Mouse (Mus musculus): ENCODE measurements around the gene Napsa. TPM values are rescaled to one million over a fixed set of nuclear protein-coding genes. Genes with fewer than 3 reads are reported as not detected.

The Napsa gene
- polyA plus RNA-seq, 1 experiment, result 0.26 TPM

DNA sequence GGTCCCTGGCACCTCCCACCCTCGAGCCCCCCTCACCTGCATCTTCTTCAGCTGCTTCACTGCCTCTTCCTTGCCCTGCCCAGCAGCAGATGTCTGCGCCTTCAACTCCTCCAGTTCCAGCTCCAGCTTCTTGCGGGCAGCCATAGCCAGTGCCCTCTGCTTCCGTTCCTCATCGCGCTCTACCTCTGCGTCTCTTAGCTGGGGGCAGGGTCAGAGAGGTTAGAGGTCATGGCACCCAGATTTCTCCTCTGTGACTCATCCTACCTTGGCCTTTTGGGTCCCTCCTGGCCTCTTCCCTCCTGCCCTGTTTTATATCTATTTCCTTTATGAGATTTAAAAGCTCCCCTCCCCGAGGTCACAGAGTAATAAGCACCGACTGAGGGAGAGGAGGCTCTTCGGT, 43.1 kb downstream of the Napsa start:
- WGBS, result 18% methylated on average over 10 of the region's 10 CpGs
- peak overlapping the region; percentile 11 for H3K4me3 ChIP-seq (replicated peaks; ENCODE audit: insufficient read depth, low read depth, low read length)
- DNase-seq, result peak in 1 of 2 experiments; percentile 42
- H3K27ac ChIP-seq (ENCODE audit: insufficient read depth, low read length), result peak overlapping the region; percentile 85; the same call in 1 of the 2 replicates
- H3K27me3 ChIP-seq (ENCODE audit: control insufficient read depth, insufficient read depth, low read length), result no peaks in the 10 kb centered on the region
- no peak for TF ChIP-seq CTCF (IDR thresholded peaks at IDR 0.05; ENCODE audit: borderline replicate concordance, insufficient read depth, low read depth, low read length)
- TF ChIP-seq POLR2A (IDR thresholded peaks at IDR 0.05; ENCODE audit: borderline replicate concordance, insufficient read depth, low read length), result no peak
- peaks cover 16% of the 10 kb centered on the region for H3K4me1 ChIP-seq (ENCODE audit: control insufficient read depth, insufficient read depth, low read length)

DNA sequence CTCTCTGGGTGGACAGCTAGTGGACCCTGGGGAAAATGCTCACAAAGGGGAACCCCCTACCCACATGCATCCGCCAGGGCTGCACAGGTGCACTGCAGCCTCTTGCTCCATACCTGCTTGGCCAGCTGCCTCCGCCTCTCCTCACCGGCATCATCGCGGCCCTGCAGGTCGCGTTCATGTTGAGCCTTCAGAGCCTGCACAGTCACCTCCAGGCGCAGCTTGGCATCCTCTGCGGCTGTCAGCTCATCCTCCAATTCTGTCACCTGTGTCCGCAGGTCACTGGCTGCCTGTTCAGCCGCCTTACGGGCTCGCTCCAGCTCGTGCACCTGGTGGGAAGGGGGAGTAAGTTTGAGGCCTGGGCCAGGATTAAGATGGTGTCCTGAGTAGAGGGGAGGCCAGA, 43.8 kb downstream of the Napsa start:
- Histone ChIP-seq H3K27me3 (ENCODE audit: control insufficient read depth, insufficient read depth, low read length) (no peaks in the 10 kb centered on the region), H3K4me3 (replicated peaks; ENCODE audit: insufficient read depth, low read depth, low read length) (peak overlapping the region; percentile 6), H3K4me1 (ENCODE audit: control insufficient read depth, insufficient read depth, low read length) (peaks cover 16% of the 10 kb centered on the region), H3K27ac (ENCODE audit: insufficient read depth, low read length) (peak overlapping the region; percentile 85)
- peak; percentile 77 to 80 for DNase-seq
- 30% methylated on average over 14 of the region's 14 CpGs for WGBS
- TF ChIP-seq POLR2A (IDR thresholded peaks at IDR 0.05; ENCODE audit: borderline replicate concordance, insufficient read depth, low read length) (0 out of 2 replicates have a peak, but pooled peaks have one; percentile 14), CTCF (IDR thresholded peaks at IDR 0.05; ENCODE audit: borderline replicate concordance, insufficient read depth, low read depth, low read length) (no peak)

- DNase-seq, result peak in 1 of 2 experiments; percentile 41
- H3K27me3 ChIP-seq (ENCODE audit: control insufficient read depth, insufficient read depth, low read length), result no peaks in the 10 kb centered on the region
- peaks cover 20% of the 10 kb centered on the region for H3K4me1 ChIP-seq (ENCODE audit: control insufficient read depth, insufficient read depth, low read length)
- no peak overlapping the region for H3K4me3 ChIP-seq (replicated peaks; ENCODE audit: insufficient read depth, low read depth, low read length)
- WGBS, result 71% methylated on average over 3 of the region's 3 CpGs
- TF ChIP-seq POLR2A (IDR thresholded peaks at IDR 0.05; ENCODE audit: borderline replicate concordance, insufficient read depth, low read length) (no peak), CTCF (IDR thresholded peaks at IDR 0.05; ENCODE audit: borderline replicate concordance, insufficient read depth, low read depth, low read length) (peak; percentile 49; the same call in 1 of the 2 replicates)
- H3K27ac ChIP-seq (ENCODE audit: insufficient read depth, low read length), result no peak overlapping the region
These were observed 44.9 kb downstream of the Napsa start for GRCm38 (mm10) chr7:44617059-44617458.

GRCm38 (mm10) chr7:44623714-44624542, 51.7 kb downstream of the Napsa start:
- DNase-seq, result peak; percentile 76 to 79
- TF ChIP-seq CTCF (IDR thresholded peaks at IDR 0.05; ENCODE audit: borderline replicate concordance, insufficient read depth, low read depth, low read length) (no peak), POLR2A (IDR thresholded peaks at IDR 0.05; ENCODE audit: borderline replicate concordance, insufficient read depth, low read length) (no peak)
- H3K27ac ChIP-seq (ENCODE audit: insufficient read depth, low read length), result peak overlapping the region; percentile 73
- H3K4me3 ChIP-seq (replicated peaks; ENCODE audit: insufficient read depth, low read depth, low read length), result peak overlapping the region; percentile 83
- 10% methylated on average over 18 of the region's 18 CpGs for WGBS
- H3K27me3 ChIP-seq (ENCODE audit: control insufficient read depth, insufficient read depth, low read length), result no peaks in the 10 kb centered on the region
- peaks cover 34% of the 10 kb centered on the region for H3K4me1 ChIP-seq (ENCODE audit: control insufficient read depth, insufficient read depth, low read length)

DNA sequence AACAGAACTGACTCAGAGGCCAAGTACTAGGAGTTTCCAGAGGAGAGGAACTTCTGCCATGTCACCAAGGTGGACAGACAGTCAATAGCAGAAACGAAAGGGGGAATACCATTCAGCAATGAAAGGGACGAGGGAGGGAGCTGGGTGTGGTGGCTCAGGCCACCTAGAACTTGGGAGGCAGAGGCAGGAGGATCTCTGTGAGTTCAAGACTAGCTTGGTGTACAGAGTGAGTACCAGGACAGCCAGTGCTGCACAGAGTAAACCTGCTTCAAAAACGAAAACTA, 52.3 kb downstream of the Napsa start:
- TF ChIP-seq POLR2A (IDR thresholded peaks at IDR 0.05; ENCODE audit: borderline replicate concordance, insufficient read depth, low read length), result no peak
- no peak for TF ChIP-seq CTCF (IDR thresholded peaks at IDR 0.05; ENCODE audit: borderline replicate concordance, insufficient read depth, low read depth, low read length)
- 14% methylated on average over 3 of the region's 3 CpGs for WGBS
- peak overlapping the region; percentile 73 for H3K27ac ChIP-seq (ENCODE audit: insufficient read depth, low read length)
- H3K4me1 ChIP-seq (ENCODE audit: control insufficient read depth, insufficient read depth, low read length), result peaks cover 34% of the 10 kb centered on the region
- peak overlapping the region; percentile 83 for H3K4me3 ChIP-seq (replicated peaks; ENCODE audit: insufficient read depth, low read depth, low read length)
- no peaks in the 10 kb centered on the region for H3K27me3 ChIP-seq (ENCODE audit: control insufficient read depth, insufficient read depth, low read length)
- no peak for DNase-seq

GRCm38 (mm10) chr7:44624828-44625227, 52.6 kb downstream of the Napsa start:
- Histone ChIP-seq H3K27ac (ENCODE audit: insufficient read depth, low read length) (peak overlapping the region; percentile 98), H3K27me3 (ENCODE audit: control insufficient read depth, insufficient read depth, low read length) (no peaks in the 10 kb centered on the region), H3K4me3 (replicated peaks; ENCODE audit: insufficient read depth, low read depth, low read length) (peak overlapping the region; percentile 83), H3K4me1 (ENCODE audit: control insufficient read depth, insufficient read depth, low read length) (peaks cover 34% of the 10 kb centered on the region)
- peak; percentile 88 to 93 for DNase-seq
- no peak for TF ChIP-seq CTCF (IDR thresholded peaks at IDR 0.05; ENCODE audit: borderline replicate concordance, insufficient read depth, low read depth, low read length)
- TF ChIP-seq POLR2A (IDR thresholded peaks at IDR 0.05; ENCODE audit: borderline replicate concordance, insufficient read depth, low read length), result peak; percentile 78
- 10% methylated on average over 14 of the region's 14 CpGs for WGBS

DNA sequence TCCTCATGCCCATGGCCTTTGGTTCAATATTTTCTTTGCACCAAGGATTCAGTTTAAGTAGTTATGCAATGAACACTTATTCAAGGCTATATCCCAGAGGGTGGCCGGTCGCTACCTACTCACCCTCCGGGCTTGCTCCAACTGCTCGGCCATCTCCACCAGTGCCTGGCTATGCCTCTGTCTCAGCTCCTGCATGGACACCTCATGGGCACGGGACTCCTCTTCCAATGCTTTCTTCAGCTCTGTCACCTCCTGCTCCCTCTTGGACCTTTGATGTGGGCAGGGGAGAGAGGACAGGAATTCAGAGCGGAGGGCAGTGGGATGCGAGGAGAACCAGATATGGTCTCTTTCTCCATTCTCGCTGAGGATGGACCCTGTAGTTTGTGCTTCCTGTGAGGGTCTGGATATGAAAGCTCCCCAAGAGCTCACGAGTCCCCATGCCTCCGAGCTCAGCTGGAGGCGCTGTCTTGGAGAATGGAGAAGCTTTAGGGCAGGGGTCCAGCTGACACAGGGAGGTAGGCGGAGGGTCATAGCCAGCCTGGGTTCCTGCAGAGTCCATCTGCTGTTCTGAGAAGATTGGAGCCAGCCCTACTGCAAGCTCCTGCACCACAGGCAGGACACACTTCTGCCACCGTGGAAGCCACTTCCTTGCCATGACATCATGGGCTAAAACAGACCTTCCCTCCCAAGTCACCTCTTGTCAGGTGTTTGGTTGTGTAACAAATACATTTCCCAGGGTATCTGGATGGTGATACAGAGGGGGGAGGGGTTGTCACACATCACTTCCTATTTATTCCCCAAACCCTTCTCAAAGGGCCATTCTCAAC, 53.3 kb downstream of the Napsa start:
- H3K4me3 ChIP-seq (replicated peaks; ENCODE audit: insufficient read depth, low read depth, low read length), result peak overlapping the region; percentile 83
- peak overlapping the region; percentile 98 for H3K27ac ChIP-seq (ENCODE audit: insufficient read depth, low read length)
- peak; percentile 93 to 97 for DNase-seq
- TF ChIP-seq POLR2A (IDR thresholded peaks at IDR 0.05; ENCODE audit: borderline replicate concordance, insufficient read depth, low read length) (peak; percentile 63), CTCF (IDR thresholded peaks at IDR 0.05; ENCODE audit: borderline replicate concordance, insufficient read depth, low read depth, low read length) (no peak)
- no peaks in the 10 kb centered on the region for H3K27me3 ChIP-seq (ENCODE audit: control insufficient read depth, insufficient read depth, low read length)
- peaks cover 34% of the 10 kb centered on the region for H3K4me1 ChIP-seq (ENCODE audit: control insufficient read depth, insufficient read depth, low read length)
- WGBS, result 9% methylated on average over 13 of the region's 13 CpGs

Measured in cerebellum, adult 2 months (tissue).